Mouse (Mus musculus) liver, embryonic 16.5 days (tissue): ENCODE measurements at regions not wholly inside any gene's neighbourhood (a gene's known extent, or its start where the extent isn't known, plus 50 kb on each side); places are given as distances from the start of the nearest gene placed in this dataset.

ENCODE experiments used
- ATAC-seq: fragments of 200-750 bp; cut with Nextera tagmentation; 2 replicates; pipeline ENCODE4 v1.8.0; 2017; ENCODE audit warnings: low read depth, mild to moderate bottlenecking, moderate number of reproducible peaks, moderate library complexity
- H3K27ac ChIP-seq: fragments of 300-500 bp; sonication (generic); 2 replicates; pipeline ENCODE4 v1.5.1; 2014; ENCODE audit warnings: mild to moderate bottlenecking, low read length
- H3K27me3 ChIP-seq: fragments of 300-500 bp; sonication (generic); 2 replicates; pipeline ENCODE4 v1.6.1; 2014; ENCODE audit warnings: low read depth, low read length, mixed read lengths; ENCODE audit not compliant: control insufficient read depth, insufficient read depth
- H3K36me3 ChIP-seq: fragments of 300-500 bp; sonication (generic); 2 replicates; pipeline ENCODE4 v1.6.1; 2014; ENCODE audit warnings: mild to moderate bottlenecking; ENCODE audit not compliant: control insufficient read depth, insufficient read depth
- H3K4me1 ChIP-seq: fragments of 300-500 bp; sonication (generic); 2 replicates; pipeline ENCODE4 v1.6.1; 2014; ENCODE audit warnings: low read depth, low read length, mixed read lengths; ENCODE audit not compliant: control insufficient read depth
- H3K4me2 ChIP-seq: fragments of 300-500 bp; sonication (generic); 2 replicates; pipeline ENCODE4 v1.6.1; 2014; ENCODE audit warnings: low read depth, low read length, mixed read lengths
- H3K4me3 ChIP-seq: fragments of 300-500 bp; sonication (generic); 2 replicates; pipeline ENCODE4 v1.5.1; 2014; ENCODE audit warnings: low read depth, mild to moderate bottlenecking, low read length
- H3K9ac ChIP-seq: fragments of 300-500 bp; sonication (generic); 2 replicates; pipeline ENCODE4 v1.6.1; 2014; ENCODE audit warnings: low read depth, low read length
- H3K9me3 ChIP-seq: fragments of 300-500 bp; sonication (generic); replicated peaks from 2 replicates; pipeline ENCODE4 v1.6.1; 2016; ENCODE audit warnings: low read length; ENCODE audit not compliant: control insufficient read depth
- WGBS: fragments of 180-500 bp; shearing (Covaris S2); extraction: QIAGEN DNeasy Blood & Tissue Kit; methylation state at CpG from one replicate; pipeline ENCODE4 v1.1.7; 2014; ENCODE audit not compliant: insufficient replicate concordance; 5-methylcytosine and 5-hydroxymethylcytosine counted together

DNA sequence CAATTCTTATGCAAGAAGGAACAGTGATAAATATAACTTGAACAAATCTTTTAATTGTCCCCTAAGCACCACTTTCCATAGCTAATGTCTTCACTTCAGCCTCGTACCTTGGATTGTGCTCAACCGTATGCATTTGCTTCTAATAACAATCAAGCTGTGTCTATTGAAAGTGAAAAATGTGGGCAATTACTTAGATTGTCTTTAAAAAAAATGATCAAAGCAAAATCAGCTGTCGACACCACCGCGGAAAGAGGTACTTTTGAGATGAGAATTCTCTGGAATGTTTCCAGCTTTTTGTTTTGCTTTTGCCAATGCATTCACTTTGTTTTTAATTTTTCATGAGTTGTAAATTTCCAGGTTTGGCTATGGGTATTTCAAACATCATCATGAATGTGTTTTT lies 54.1 kb upstream of the Samsn1 start:
- Histone ChIP-seq H3K27ac (no peak overlapping the region), H3K4me2 (no peak overlapping the region), H3K27me3 (no peaks in the 10 kb centered on the region), H3K4me1 (no peaks in the 10 kb centered on the region), H3K9me3 (no peaks in the 10 kb centered on the region), H3K4me3 (no peak overlapping the region), H3K9ac (no peak overlapping the region), H3K36me3 (no peaks in the 10 kb centered on the region)
- no peak for ATAC-seq
- WGBS = 75% methylated on average over 5 of the region's 5 CpGs
